Mouse (Mus musculus) ES-E14 (cell line): ENCODE data around the gene Mov10. TPM values are rescaled to one million over a fixed set of nuclear protein-coding genes. Genes with fewer than 3 reads are reported as not detected.
A peak's percentile ranks its signal among the peaks of the same experiment; 100 is the strongest.
"Not testable (repeated sequence)": the region's sequence is repeated elsewhere in the genome, so short reads cannot be mapped to it uniquely, and the experiment has no call there.

Source experiments
- DNase-seq: peaks from one replicate; pipeline ENCODE4 v3.0.0-alpha.2; 2013; ENCODE audit warnings: low read depth, low spot score
- H3K27ac ChIP-seq: 2 replicates; pipeline ENCODE4 v1.5.1; 2012; ENCODE audit warnings: low read depth, mild to moderate bottlenecking, low read length, moderate library complexity, mixed read lengths; ENCODE audit not compliant: poor library complexity, insufficient read depth, severe bottlenecking
- H3K36me3 ChIP-seq: 2 replicates; pipeline ENCODE4 v1.6.1; 2012; ENCODE audit warnings: mild to moderate bottlenecking, low read length, moderate library complexity, mixed read lengths; ENCODE audit not compliant: control insufficient read depth, poor library complexity, insufficient read depth, severe bottlenecking
- H3K4me1 ChIP-seq, 2 experiments: fragments of 150-350 bp in 1 of 2; sonication (generic) in 1 of 2; 2 replicates each; pipeline ENCODE4 v1.6.1; 2012; ENCODE audit warnings: low read length in 2 of 2, mild to moderate bottlenecking in 1 of 2, mixed read lengths in 1 of 2; ENCODE audit not compliant: control insufficient read depth in 2 of 2, insufficient read depth in 2 of 2, poor library complexity in 1 of 2
- H3K4me3 ChIP-seq, 2 experiments: fragments of 150-350 bp in 1 of 2; sonication (generic) in 1 of 2; 2 replicates each; pipeline ENCODE4 v1.5.1; 2012; ENCODE audit warnings: low read length in 2 of 2, low read depth in 1 of 2, mild to moderate bottlenecking in 1 of 2, mixed read lengths in 1 of 2; ENCODE audit not compliant: insufficient read depth in 1 of 2, poor library complexity in 1 of 2, severe bottlenecking in 1 of 2
- H3K9ac ChIP-seq: 2 replicates; pipeline ENCODE4 v1.6.1; 2012; ENCODE audit warnings: low read depth, mild to moderate bottlenecking, low read length, mixed read lengths; ENCODE audit not compliant: poor library complexity, insufficient read depth, severe bottlenecking
- H3K9me3 ChIP-seq: fragments of 150-350 bp; sonication (generic); 2 replicates; pipeline ENCODE4 v1.6.1; 2012; ENCODE audit warnings: low read depth, mild to moderate bottlenecking, low read length; ENCODE audit not compliant: control insufficient read depth, insufficient read depth
- CHD2 ChIP-seq: IDR thresholded peaks from 2 replicates; pipeline ENCODE4 v1.6.1; 2014; ENCODE audit warnings: mild to moderate bottlenecking, low read depth, low read length, inconsistent platforms
- HCFC1 ChIP-seq: IDR thresholded peaks from 2 replicates; pipeline ENCODE4 v1.6.1; 2012; ENCODE audit warnings: low read length, inconsistent platforms, borderline replicate concordance; ENCODE audit not compliant: insufficient read depth
- MAFK ChIP-seq: IDR thresholded peaks from 2 replicates; pipeline ENCODE4 v1.6.1; 2014; ENCODE audit warnings: mild to moderate bottlenecking, low read depth, low read length, inconsistent platforms; ENCODE audit not compliant: insufficient read depth
- ZC3H11A ChIP-seq: IDR thresholded peaks from 2 replicates; pipeline ENCODE4 v1.6.1; 2012; ENCODE audit warnings: low read depth, mild to moderate bottlenecking, inconsistent platforms, low read length, borderline replicate concordance
- ZNF384 ChIP-seq: IDR thresholded peaks from 2 replicates; pipeline ENCODE4 v1.6.1; 2012; ENCODE audit warnings: low read depth, low read length, inconsistent platforms
- in situ Hi-C, 2 experiments: fragments of 600-800 bp; cut with MboI; formaldehyde crosslinking; loops; one replicate each; pipeline ENCODE4 v1.15.1; 2025; ENCODE audit warnings: low sequenced_read_pairs in 2 of 2, inconsistent platforms in 1 of 2; ENCODE audit not compliant: unreplicated experiment in 2 of 2
- total RNA-seq: library from RNA; depleted of rRNA; stranded (reverse); fragments of 300-350 nt; gene quantifications from 2 replicates; pipeline ENCODE4 v1.2.3, GENCODE M21; 2012

Gene Mov10
- total RNA-seq, 1 experiment = 37.5 TPM

DNA sequence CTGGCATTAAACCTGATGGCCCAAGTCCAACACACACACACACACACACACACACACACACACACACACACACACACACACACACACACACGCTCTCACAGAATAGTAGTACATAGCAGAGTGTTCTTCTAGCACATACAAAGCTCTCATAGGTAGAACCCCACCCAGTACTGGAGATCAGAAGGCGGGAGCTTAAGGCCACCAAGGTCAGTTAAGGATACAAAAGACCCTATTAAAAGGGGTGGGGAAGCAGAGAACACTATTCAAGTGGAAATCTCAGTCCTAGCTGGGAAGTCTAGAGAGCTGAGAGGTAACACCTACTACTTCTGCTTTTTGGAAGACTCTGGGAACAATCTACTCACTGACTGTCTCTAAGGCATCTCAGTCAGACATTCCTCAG lies 3.0 kb downstream of the Mov10 start:
- in situ Hi-C loops = no loop called here
- peaks cover 16 to 24% of the 10 kb centered on the region in 2 experiments; a peak in 3 of 4 replicates for H3K4me1 ChIP-seq
- no peak for TF ChIP-seq ZNF384
- TF ChIP-seq HCFC1 = no peak
- no peak overlapping the region for H3K9ac ChIP-seq
- H3K36me3 ChIP-seq = no peaks in the 10 kb centered on the region
- no peak for DNase-seq
- H3K9me3 ChIP-seq = no peaks in the 10 kb centered on the region
- peak overlapping the region; percentile 9 to 28; a peak in 3 of 4 replicates for H3K4me3 ChIP-seq
- H3K27ac ChIP-seq = peak overlapping the region; percentile 96

DNA sequence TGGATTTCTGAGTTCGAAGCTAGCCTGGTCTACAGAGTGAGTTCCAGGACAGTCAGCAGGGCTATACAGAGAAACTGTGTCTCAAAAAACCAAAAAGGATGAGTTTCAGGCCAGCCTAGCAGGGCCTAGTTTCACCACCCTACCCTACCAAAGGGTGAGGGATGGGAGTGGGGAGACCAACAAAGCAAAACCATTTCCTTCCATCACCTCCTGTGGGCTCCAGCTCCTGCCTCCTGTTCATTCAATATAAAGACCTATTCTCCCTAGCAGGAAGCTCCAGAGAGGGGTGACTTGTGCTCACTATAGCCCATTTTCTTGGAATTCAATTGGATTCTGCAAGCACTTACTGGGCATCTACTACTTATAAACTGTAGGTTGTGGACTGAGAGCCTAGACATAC lies 3.6 kb downstream of the Mov10 start:
- H3K9me3 ChIP-seq = no peaks in the 10 kb centered on the region
- no peak overlapping the region for H3K9ac ChIP-seq
- no peak for DNase-seq
- H3K27ac ChIP-seq = peak overlapping the region; percentile 92
- H3K4me1 ChIP-seq = peaks cover 16 to 24% of the 10 kb centered on the region in 2 experiments; a peak in 3 of 4 replicates
- peak overlapping the region; percentile 9 to 28; a peak in 1 of 4 replicates for H3K4me3 ChIP-seq
- TF ChIP-seq MAFK (no peak), HCFC1 (no peak), ZC3H11A (no peak), ZNF384 (no peak), CHD2 (no peak)
- in situ Hi-C loops = no loop called here
- H3K36me3 ChIP-seq = no peaks in the 10 kb centered on the region

DNA sequence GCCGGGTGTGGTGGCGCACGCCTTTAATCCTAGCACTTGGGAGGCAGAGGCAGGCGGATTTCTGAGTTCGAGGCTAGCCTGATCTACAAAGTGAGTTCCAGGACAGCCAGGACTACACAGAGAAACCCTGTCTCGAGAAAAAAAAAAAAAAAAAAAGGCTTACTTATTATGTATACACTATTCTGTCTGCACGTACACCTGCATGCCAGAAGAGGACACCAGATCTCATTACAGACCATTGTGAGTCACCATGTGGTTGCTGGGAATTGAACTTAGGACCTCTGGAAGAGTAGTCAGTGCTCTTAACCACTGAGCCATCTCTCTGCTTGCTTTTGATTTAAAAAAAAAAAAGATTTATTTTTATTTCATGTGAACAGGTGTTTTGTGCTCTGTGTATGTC lies 5.1 kb downstream of the Mov10 start:
- Histone ChIP-seq H3K27ac (peak overlapping the region; percentile 47; the same call in 1 of the 2 replicates), H3K9ac (peak overlapping the region; percentile 59; the same call in 1 of the 2 replicates), H3K4me1 (peaks cover 13 to 21% of the 10 kb centered on the region in 2 experiments; a peak in 3 of 4 replicates)
- in situ Hi-C loops, DNase-seq, H3K4me3 ChIP-seq, H3K9me3 ChIP-seq, H3K36me3 ChIP-seq: not testable (repeated sequence)
- TF ChIP-seq ZNF384 = peak; percentile 73

DNA sequence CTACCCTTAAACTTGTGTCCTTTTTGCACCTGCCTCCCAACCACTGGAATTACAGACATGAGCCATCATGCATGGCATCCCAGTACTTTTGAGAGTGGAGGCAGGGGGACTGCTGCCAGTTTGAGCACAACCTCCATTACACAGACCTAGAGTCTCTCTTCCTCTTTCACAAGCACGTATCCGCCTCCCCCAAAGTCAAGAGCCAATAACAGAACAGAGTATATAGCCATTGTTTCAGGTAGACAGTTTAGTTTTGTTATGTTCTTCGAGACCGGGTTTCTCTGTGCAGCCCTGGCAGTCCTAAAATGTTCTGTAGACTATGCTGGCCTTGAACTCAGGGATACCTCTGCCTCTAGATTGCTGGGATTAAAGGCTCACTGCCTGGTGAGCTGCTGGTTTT lies 6.1 kb downstream of the Mov10 start:
- in situ Hi-C loops = no loop called here
- DNase-seq = no peak
- Histone ChIP-seq H3K27ac (peak overlapping the region; percentile 64), H3K36me3 (no peaks in the 10 kb centered on the region), H3K4me1 (peaks cover 14 to 21% of the 10 kb centered on the region in 2 experiments; a peak in 3 of 4 replicates), H3K9me3 (no peaks in the 10 kb centered on the region), H3K4me3 (0 out of 4 replicates have a peak overlapping the region, but pooled peaks of 1 of the 2 experiments have one; percentile 4), H3K9ac (no peak overlapping the region)
- no peak for TF ChIP-seq ZNF384
- no peak for TF ChIP-seq ZC3H11A
- no peak for TF ChIP-seq MAFK
- no peak for TF ChIP-seq CHD2
- TF ChIP-seq HCFC1 = no peak

DNA sequence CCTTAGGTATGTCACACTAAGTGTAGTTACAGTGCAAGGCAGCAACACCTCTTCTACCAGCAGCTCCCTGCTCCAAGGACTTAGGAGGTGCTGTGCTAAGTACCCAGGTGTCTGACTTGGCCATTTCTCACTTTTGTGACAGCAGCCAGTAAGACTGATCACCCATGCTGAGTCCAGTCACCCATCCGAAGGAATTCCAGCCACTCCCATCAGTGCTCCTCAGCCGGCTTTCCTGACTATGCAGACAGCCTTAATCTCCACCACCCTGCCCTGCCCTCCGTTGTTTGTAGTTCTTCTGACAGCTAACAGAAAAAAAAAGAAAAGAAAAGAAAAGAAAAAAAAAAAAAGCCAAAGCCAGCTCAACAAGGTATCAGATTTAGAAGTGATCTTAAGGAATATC lies 6.6 kb downstream of the Mov10 start:
- no peak for DNase-seq
- TF ChIP-seq ZNF384 (peak; percentile 81), CHD2 (no peak)
- Histone ChIP-seq H3K27ac (peak overlapping the region; percentile 64; the same call in 1 of the 2 replicates), H3K9ac (no peak overlapping the region), H3K9me3 (no peaks in the 10 kb centered on the region), H3K4me1 (peaks cover 10 to 21% of the 10 kb centered on the region in 2 experiments; a peak in 3 of 4 replicates), H3K4me3 (0 out of 4 replicates have a peak overlapping the region, but pooled peaks of 1 of the 2 experiments have one; percentile 4), H3K36me3 (no peaks in the 10 kb centered on the region)
- in situ Hi-C loops = no loop called here
